Mouse (Mus musculus): Measurements from ENCODE around the gene Zfyve28. TPM values are rescaled to one million over a fixed set of nuclear protein-coding genes. Genes with fewer than 3 reads are reported as not detected.

The Zfyve28 gene
- polyA plus RNA-seq, 1 experiment from 2014 or later = 0.29 TPM

GRCm38 (mm10) chr5:34231901-34232300 is 56.3 kb downstream of the Zfyve28 start:
- no peaks in the 10 kb centered on the region for H3K4me1 ChIP-seq (replicated peaks; ENCODE audit: control insufficient read depth, insufficient read depth)
- no peak for ATAC-seq (ENCODE audit: low FRiP score, low TSS enrichment)
- H3K9ac ChIP-seq (ENCODE audit: low read length) = no peak overlapping the region
- H3K27me3 ChIP-seq (ENCODE audit: control insufficient read depth, insufficient read depth, low read length) = no peaks in the 10 kb centered on the region
- H3K4me3 ChIP-seq (ENCODE audit: low read depth, low read length) = no peak overlapping the region
- TF ChIP-seq CTCF (IDR thresholded peaks at IDR 0.05; ENCODE audit: low read depth) (no peak), EP300 (optimal IDR thresholded peaks at IDR 0.05) (no peak)
- H3K9me3 ChIP-seq (ENCODE audit: control insufficient read depth, low read length) = no peaks in the 10 kb centered on the region
- H3K4me2 ChIP-seq (replicated peaks; ENCODE audit: low read depth) = no peak overlapping the region
- no peak overlapping the region for H3K27ac ChIP-seq (replicated peaks)
- 77% methylated on average over 6 of the region's 6 CpGs for WGBS
- no peaks in the 10 kb centered on the region for H3K36me3 ChIP-seq (ENCODE audit: control insufficient read depth, insufficient read depth, low read length)
- no peak for DNase-seq (ENCODE audit: low spot score)

GRCm38 (mm10) chr5:34230599-34231485 is 57.4 kb downstream of the Zfyve28 start:
- Histone ChIP-seq H3K4me1 (replicated peaks; ENCODE audit: control insufficient read depth, insufficient read depth) (no peaks in the 10 kb centered on the region), H3K4me2 (replicated peaks; ENCODE audit: low read depth) (no peak overlapping the region), H3K36me3 (ENCODE audit: control insufficient read depth, insufficient read depth, low read length) (no peaks in the 10 kb centered on the region), H3K27me3 (ENCODE audit: control insufficient read depth, insufficient read depth, low read length) (no peaks in the 10 kb centered on the region), H3K9me3 (ENCODE audit: control insufficient read depth, low read length) (no peaks in the 10 kb centered on the region), H3K4me3 (ENCODE audit: low read depth, low read length) (no peak overlapping the region), H3K9ac (ENCODE audit: low read length) (no peak overlapping the region), H3K27ac (replicated peaks) (no peak overlapping the region)
- no peak for TF ChIP-seq CTCF (IDR thresholded peaks at IDR 0.05; ENCODE audit: low read depth)
- TF ChIP-seq EP300 (optimal IDR thresholded peaks at IDR 0.05) = no peak
- no peak for DNase-seq (ENCODE audit: low spot score)
- WGBS = 69% methylated on average over 9 of the region's 9 CpGs
- ATAC-seq (ENCODE audit: low FRiP score, low TSS enrichment) = no peak

- Histone ChIP-seq H3K36me3 (ENCODE audit: control insufficient read depth, insufficient read depth, low read length) (no peaks in the 10 kb centered on the region), H3K27ac (replicated peaks) (no peak overlapping the region), H3K4me1 (replicated peaks; ENCODE audit: control insufficient read depth, insufficient read depth) (no peaks in the 10 kb centered on the region), H3K4me2 (replicated peaks; ENCODE audit: low read depth) (no peak overlapping the region), H3K9ac (ENCODE audit: low read length) (no peak overlapping the region), H3K9me3 (ENCODE audit: control insufficient read depth, low read length) (no peaks in the 10 kb centered on the region), H3K4me3 (ENCODE audit: low read depth, low read length) (no peak overlapping the region), H3K27me3 (ENCODE audit: control insufficient read depth, insufficient read depth, low read length) (no peaks in the 10 kb centered on the region)
- 82% methylated on average over 5 of the region's 5 CpGs for WGBS
- TF ChIP-seq EP300 (optimal IDR thresholded peaks at IDR 0.05) (no peak), CTCF (IDR thresholded peaks at IDR 0.05; ENCODE audit: low read depth) (no peak)
- no peak for ATAC-seq (ENCODE audit: low FRiP score, low TSS enrichment)
- DNase-seq (ENCODE audit: low spot score) = no peak
These were observed 58.7 kb downstream of the Zfyve28 start for GRCm38 (mm10) chr5:34229503-34229902.

GRCm38 (mm10) chr5:34225516-34225915 is 62.7 kb downstream of the Zfyve28 start:
- H3K4me2 ChIP-seq (replicated peaks; ENCODE audit: low read depth) = no peak overlapping the region
- H3K9me3 ChIP-seq (ENCODE audit: control insufficient read depth, low read length) = no peaks in the 10 kb centered on the region
- H3K4me1 ChIP-seq (replicated peaks; ENCODE audit: control insufficient read depth, insufficient read depth) = no peaks in the 10 kb centered on the region
- no peaks in the 10 kb centered on the region for H3K27me3 ChIP-seq (ENCODE audit: control insufficient read depth, insufficient read depth, low read length)
- H3K9ac ChIP-seq (ENCODE audit: low read length) = no peak overlapping the region
- no peak overlapping the region for H3K4me3 ChIP-seq (ENCODE audit: low read depth, low read length)
- TF ChIP-seq EP300 (optimal IDR thresholded peaks at IDR 0.05) (no peak), CTCF (IDR thresholded peaks at IDR 0.05; ENCODE audit: low read depth) (no peak)
- WGBS = 90% methylated on average over 2 of the region's 2 CpGs
- no peak for DNase-seq (ENCODE audit: low spot score)
- no peak overlapping the region for H3K27ac ChIP-seq (replicated peaks)
- no peaks in the 10 kb centered on the region for H3K36me3 ChIP-seq (ENCODE audit: control insufficient read depth, insufficient read depth, low read length)
- ATAC-seq (ENCODE audit: low FRiP score, low TSS enrichment) = no peak

GRCm38 (mm10) chr5:34224515-34224914 is 63.7 kb downstream of the Zfyve28 start:
- 83% methylated on average over 5 of the region's 5 CpGs for WGBS

GRCm38 (mm10) chr5:34220001-34220400 is 68.2 kb downstream of the Zfyve28 start:
- WGBS = 65% methylated on average over 4 of the region's 4 CpGs
- no peaks in the 10 kb centered on the region for H3K36me3 ChIP-seq (ENCODE audit: control insufficient read depth, insufficient read depth, low read length)
- TF ChIP-seq CTCF (IDR thresholded peaks at IDR 0.05; ENCODE audit: low read depth) (no peak), EP300 (optimal IDR thresholded peaks at IDR 0.05) (no peak)
- H3K27ac ChIP-seq (replicated peaks) = no peak overlapping the region
- DNase-seq (ENCODE audit: low spot score) = no peak
- H3K4me2 ChIP-seq (replicated peaks; ENCODE audit: low read depth) = no peak overlapping the region
- H3K9me3 ChIP-seq (ENCODE audit: control insufficient read depth, low read length) = no peaks in the 10 kb centered on the region
- no peak overlapping the region for H3K4me3 ChIP-seq (ENCODE audit: low read depth, low read length)
- no peak for ATAC-seq (ENCODE audit: low FRiP score, low TSS enrichment)
- no peaks in the 10 kb centered on the region for H3K27me3 ChIP-seq (ENCODE audit: control insufficient read depth, insufficient read depth, low read length)
- H3K9ac ChIP-seq (ENCODE audit: low read length) = no peak overlapping the region
- H3K4me1 ChIP-seq (replicated peaks; ENCODE audit: control insufficient read depth, insufficient read depth) = 0 out of 2 replicates have a peak, but pooled peaks cover 3% of the 10 kb centered on the region

More at GRCm38 (mm10) chr5:34224515-34224914, 63.7 kb downstream of the Zfyve28 start:
- Histone ChIP-seq H3K27ac (replicated peaks) (no peak overlapping the region), H3K36me3 (ENCODE audit: control insufficient read depth, insufficient read depth, low read length) (no peaks in the 10 kb centered on the region), H3K9me3 (ENCODE audit: control insufficient read depth, low read length) (no peaks in the 10 kb centered on the region), H3K4me2 (replicated peaks; ENCODE audit: low read depth) (no peak overlapping the region), H3K9ac (ENCODE audit: low read length) (no peak overlapping the region), H3K4me1 (replicated peaks; ENCODE audit: control insufficient read depth, insufficient read depth) (no peaks in the 10 kb centered on the region), H3K27me3 (ENCODE audit: control insufficient read depth, insufficient read depth, low read length) (no peaks in the 10 kb centered on the region), H3K4me3 (ENCODE audit: low read depth, low read length) (no peak overlapping the region)
- ATAC-seq (ENCODE audit: low FRiP score, low TSS enrichment) (no peak), DNase-seq (ENCODE audit: low spot score) (no peak)
- TF ChIP-seq CTCF (IDR thresholded peaks at IDR 0.05; ENCODE audit: low read depth) (no peak), EP300 (optimal IDR thresholded peaks at IDR 0.05) (no peak)
